Mouse (Mus musculus) 3T3-L1 (cell line): Measurements from ENCODE around the gene Olfr1174-ps.

ENCODE experiments used
- DNase-seq: peaks from one replicate; pipeline ENCODE4 v3.0.0-alpha.2; 2015; ENCODE audit warnings: low read depth, low spot score

The Olfr1174-ps gene

GRCm38 (mm10) chr2:88315035-88315434, at the start of gene Olfr1174-ps:
Olfr1174-ps (minus strand) TSS chr2:88315135.
- DNase-seq: no peak

DNA sequence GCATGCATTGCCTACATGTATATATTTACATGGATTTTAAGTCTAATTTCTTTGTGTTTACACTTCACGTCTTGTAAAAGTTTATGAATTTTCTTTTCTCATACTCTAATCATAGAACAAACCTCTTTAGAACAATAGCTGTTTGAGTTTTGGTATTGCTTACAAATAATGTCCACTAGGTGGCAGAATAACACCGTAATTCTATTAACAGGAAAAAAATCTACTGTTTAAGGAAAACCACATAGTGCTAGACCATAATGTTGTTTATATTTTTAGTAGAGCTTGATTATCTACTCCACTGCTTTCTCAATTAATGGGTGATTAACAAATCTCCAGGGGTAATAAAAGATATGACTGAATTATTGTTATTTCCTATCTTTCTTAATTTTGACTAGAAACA, 41.4 kb upstream of the Olfr1174-ps start:
- DNase-seq: peak; percentile 73

DNA sequence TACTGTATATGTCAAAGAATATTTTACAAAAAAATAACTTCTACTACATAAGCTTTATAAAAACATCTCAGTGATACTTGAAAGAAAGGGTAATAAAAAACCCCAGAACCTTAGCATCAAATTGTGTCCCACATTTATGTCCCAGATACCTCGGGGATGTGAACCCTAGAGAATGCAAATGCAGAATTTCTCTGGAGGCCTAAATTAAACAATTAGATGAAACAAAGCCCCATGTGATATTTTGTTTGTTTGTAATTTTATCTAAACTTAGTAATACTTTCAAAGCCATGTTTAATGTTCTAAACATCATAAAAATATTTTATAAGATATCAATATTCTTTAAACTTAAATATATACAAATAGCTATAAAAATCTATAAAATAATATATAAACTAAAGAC, 31.5 kb upstream of the Olfr1174-ps start, which contains the start of gene Olfr1177-ps:
Gene Olfr1177-ps, minus strand, starts transcription at position 101 of the 400 bp plus-strand sequence.
- no peak for DNase-seq

DNA sequence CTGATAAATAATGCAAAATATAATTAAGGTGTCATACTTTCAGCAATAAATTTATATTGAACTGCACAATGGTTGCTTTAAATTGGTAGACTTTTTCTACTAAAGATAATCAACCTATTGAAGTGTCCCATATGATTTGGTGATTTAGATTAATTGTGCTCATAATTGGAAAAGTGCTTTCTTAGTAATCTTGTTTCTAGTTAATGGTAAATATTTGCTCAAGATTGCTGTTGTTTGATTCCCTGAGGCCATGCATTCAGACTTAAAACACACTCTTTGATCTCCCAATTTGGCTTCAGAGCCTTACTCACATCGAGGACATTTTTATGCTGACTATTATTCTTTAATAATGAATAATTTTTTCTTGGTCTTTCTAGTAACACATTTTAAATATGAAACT, 21.5 kb upstream of the Olfr1174-ps start, which contains the start of gene Olfr1176:
Gene Olfr1176, plus strand, starts transcription at position 301 of the 400 bp plus-strand sequence.
- DNase-seq: no peak

DNA sequence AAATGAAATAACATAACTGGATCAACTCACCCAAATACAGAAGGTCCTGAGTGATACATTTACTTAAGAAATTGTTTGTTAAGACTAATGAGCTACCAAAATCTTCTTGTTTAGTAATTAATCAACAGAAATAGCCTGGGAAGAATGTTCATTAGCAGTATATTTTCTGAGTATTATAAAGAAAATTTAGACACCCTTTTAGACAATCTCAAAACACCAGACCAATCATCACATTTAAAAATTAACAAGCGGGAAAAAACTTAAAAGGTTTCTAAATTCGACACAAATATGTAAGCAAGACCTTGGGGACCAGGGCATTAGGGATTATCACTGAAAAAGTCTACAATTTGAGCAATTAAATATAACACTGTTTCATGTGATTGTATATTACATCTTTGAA, 12.2 kb upstream of the Olfr1174-ps start, which contains the start of gene Olfr1175-ps:
Gene Olfr1175-ps, minus strand, starts transcription at position 101 of the 400 bp plus-strand sequence.
- DNase-seq: no peak

DNA sequence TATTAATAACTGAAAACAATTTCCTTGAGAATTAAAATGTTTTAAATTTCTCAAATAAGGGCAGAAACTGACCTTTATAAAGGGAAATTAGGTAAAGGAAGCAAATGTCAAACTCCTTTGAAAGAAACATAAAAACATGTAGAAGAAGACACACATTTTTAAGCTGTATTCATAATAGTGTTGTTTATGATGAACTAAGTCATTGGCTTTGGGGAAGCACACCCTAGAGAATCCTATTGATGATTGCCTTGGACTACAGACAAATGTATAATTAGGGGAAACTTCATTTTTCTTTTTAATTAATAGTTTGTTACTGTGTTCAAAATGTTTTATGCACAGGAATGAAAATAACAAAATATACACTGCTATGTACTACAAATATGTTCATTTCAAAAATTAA, 35.2 kb downstream of the Olfr1174-ps start, which contains the start of gene Olfr1173:
Gene Olfr1173, minus strand, starts transcription at position 101 of the 400 bp plus-strand sequence.
- DNase-seq: no peak
